Mouse (Mus musculus) activated CD4-positive, CD25-positive, alpha-beta regulatory T cell, adult 4 months (primary cell): ENCODE data around the gene Fam221b. TPM values are rescaled to one million over a fixed set of nuclear protein-coding genes. Genes with fewer than 3 reads are reported as not detected.

Experiments used
- ATAC-seq: one replicate; pipeline ENCODE4 v1.8.0; 2017
- polyA plus RNA-seq, 2 experiments: library from polyadenylated mRNA; unstranded; fragments of 100-300 nt; shearing (Covaris generic); gene quantifications; one replicate each; pipeline ENCODE4 v1.2.1; 2017

Fam221b gene
- polyA plus RNA-seq, 2 experiments from 2014 or later, result 3.2 to 4.4 TPM

DNA sequence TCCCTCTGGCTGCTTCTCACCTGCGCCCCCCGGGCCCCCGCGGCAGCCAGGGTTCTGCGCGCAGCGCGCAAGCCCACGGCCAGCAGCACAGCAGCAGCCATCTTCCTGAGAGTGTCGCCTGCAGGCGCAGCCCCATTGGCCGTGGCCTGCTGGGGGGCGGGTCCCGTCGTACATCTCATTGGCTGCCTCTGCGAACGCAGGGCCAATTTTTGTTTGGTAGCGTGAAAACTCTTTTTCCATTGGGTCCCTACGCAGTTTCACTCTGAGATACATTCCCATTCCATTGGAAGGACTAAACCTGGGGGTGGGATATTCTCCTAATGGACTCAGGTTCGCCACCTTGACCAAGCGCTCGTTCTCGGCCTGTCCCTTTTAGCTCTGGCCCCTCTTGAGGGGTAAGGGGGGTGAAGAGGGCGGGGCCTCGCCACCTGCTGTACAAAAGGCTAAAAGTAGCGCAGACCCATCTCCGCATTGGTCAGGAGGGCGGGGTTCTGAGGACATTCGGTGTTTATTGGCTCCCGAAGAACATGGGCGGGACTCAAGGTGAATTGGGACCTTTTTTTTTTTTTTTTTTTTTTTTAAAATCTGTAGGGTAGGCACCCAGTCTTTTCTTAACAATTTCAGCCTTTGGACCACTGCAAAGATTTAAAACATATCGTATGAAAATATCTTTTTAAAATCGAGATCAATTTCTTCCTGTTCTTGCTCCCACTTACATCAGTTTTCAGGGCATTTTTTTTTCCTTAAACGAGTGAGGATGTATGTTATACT is 12.4 kb downstream of the Fam221b start, which contains the start of gene Hint2:
Gene Hint2 (minus strand): TSS at position 128 of the 771 bp plus-strand sequence.
- ATAC-seq, result peak; percentile 96

DNA sequence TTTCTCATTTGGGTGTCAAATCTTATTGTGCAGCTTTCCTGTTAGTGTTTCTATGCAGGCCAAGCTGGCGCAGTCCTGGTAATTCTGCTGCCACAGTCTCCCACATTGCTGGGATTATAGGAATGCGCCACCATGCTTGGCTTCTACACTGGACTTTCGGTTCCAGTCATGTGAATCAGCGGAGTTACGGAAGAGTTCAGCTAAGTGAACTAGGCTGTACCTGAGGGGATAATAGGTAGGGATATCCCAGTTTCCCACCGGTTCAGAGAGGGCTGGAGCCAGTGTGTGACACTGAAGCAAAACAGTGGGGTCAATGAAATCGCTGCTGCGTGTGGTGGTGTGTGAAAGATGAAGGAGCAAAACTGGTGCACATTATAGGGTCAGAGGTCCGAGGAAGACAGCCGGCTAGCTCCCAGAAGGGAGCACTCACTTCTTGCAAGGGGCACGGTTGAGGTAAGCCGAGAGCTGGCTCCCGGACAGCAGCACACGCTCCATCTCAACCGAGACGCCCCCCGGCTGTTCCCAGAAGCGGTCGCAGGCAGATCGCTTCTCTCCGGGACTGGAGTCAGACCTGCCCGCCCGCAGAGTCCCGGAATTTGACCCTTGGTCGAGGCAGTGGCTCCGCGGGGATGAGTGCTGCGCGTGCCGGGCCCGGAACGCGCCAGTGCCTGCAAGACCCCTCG is 13.1 kb downstream of the Fam221b start:
- peak; percentile 4 for ATAC-seq

DNA sequence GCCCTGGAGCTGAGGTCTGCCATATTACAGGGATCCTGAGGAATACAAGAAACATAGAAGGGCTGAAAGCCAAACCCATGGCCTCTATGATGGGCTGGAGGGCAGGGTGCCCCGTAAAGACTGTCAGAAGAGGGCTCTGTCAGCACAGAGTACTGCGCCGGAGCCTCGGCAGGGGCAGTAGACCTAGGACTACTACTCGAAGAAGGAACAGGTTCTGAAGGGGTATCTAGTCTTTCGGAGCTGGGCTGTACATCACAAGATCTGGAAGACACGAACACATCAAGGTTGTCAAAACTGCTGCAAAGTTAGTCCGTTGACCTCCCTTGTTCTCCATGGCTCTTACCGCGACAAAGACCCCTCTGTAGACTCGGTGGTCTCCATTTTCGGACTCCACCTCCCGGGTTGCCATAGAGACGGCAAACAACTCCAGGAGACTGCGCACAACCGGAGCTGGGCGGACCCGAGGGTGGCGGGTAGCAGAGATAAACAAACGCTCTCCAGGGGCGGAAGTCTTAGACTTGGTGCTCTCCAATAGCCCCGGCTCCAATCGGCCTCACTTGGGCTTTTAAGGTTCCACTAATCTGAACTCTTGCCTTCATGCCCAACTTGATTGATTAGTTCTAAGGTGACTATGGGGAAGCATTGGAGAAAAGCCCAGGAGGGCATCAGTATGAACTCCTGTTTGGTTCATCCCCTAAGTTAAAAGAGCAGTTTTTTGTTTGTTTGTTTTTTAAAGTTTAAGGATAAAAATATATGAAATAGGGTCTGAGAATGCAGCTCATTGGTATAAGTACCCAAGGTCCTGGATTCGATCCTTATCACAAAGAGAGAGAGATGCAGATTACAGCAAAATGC is 15.6 kb downstream of the Fam221b start, which contains the start of gene Spag8:
Gene Spag8 (minus strand): TSS at position 434 of the 855 bp plus-strand sequence.
- no peak for ATAC-seq

DNA sequence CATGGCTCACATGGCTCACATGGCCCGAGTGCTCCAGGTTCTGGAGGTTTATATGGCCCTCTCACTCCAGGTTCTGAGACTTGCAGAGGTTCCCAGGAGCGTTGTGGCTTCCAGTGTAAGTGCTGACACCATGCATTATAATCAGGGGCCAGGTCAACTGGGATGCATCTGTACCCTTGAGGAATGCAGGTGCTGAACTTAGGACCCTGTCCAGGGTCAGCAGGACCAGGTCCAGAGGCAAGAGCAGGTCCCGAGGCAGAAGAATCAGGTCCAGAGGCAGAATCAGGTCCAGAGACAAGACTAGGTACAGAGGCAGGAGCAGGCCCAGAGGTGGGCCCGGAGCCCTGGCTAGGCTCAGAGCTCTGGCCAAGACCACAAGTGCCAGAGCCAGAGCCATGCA is 16.2 kb downstream of the Fam221b start:
- no peak for ATAC-seq

DNA sequence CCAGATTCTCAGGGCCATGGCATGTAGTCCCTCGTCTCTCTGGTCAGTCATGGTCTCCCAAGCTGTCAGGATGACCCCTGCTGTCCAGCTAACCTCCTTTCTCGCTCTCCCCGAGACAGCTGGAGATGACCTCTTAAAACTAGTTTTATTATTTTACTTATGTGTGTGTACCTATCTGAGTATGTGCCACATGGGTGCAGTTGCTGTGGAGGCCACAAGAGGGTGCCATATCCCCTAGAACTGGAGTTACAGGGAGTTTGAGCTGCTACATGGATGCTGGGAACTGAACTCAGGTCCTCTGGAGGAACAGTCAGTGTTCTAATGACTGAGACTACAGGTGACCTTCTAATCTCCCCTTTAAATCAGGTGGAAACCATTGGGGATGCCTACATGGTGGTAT is 19.2 kb downstream of the Fam221b start:
- ATAC-seq, result no peak

DNA sequence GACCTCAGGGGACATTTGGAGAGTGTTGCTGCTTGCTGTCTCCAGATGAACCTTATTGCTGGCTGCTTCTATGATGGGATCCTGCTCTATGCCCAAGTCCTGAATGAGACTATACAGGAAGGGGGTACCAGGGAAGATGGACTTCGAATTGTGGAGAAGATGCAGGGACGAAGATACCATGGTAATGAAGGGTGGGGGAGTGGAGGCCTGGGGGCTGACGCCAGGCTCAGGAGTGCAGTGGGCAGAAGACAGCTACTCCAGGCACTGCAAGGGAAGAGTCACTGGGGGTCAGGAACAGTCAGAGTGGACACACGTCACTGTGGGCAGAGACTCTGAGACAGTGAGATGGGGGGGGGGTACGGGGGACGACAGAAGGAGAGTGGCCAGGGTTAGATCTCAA is 28.5 kb downstream of the Fam221b start:
- no peak for ATAC-seq

DNA sequence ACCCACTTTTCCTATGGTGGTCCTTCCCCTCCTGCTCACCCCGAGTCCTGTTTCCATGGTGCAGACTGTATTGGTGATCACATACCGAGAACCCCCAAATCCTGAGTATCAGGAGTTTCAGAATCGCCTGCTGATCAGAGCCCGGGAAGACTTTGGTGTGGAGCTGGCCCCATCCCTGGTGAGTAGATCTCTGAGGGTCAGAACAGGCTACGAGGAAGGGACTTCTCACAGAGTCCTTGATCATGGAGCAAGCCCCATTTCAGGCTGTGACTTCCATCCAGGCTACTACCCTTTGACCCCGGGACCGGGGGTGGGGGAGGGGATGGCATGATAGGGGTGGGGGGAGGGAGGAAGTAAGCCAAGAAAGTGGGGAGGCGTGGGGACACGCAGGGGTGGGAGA is 28.9 kb downstream of the Fam221b start:
- ATAC-seq, result no peak

DNA sequence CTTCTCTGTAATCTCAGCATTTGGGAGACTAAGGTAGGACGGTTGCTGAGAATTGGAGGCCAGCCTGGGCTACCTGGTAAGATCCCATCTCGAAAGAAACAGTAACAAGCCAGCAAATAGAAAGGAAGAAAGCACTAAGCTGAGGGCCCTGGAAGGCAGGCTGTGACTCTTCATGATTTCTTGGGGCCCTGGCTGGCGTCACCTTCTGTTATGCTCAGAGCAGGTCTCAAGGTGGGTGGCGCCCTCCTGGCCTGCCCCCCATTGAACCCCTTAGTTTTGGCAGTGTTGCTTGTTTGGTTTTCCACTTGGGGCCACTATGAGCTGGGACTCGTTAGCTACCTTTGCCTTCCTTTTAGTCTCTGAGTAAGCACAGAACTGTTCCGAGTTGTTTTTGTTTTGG is 32.2 kb downstream of the Fam221b start:
- no peak for ATAC-seq

DNA sequence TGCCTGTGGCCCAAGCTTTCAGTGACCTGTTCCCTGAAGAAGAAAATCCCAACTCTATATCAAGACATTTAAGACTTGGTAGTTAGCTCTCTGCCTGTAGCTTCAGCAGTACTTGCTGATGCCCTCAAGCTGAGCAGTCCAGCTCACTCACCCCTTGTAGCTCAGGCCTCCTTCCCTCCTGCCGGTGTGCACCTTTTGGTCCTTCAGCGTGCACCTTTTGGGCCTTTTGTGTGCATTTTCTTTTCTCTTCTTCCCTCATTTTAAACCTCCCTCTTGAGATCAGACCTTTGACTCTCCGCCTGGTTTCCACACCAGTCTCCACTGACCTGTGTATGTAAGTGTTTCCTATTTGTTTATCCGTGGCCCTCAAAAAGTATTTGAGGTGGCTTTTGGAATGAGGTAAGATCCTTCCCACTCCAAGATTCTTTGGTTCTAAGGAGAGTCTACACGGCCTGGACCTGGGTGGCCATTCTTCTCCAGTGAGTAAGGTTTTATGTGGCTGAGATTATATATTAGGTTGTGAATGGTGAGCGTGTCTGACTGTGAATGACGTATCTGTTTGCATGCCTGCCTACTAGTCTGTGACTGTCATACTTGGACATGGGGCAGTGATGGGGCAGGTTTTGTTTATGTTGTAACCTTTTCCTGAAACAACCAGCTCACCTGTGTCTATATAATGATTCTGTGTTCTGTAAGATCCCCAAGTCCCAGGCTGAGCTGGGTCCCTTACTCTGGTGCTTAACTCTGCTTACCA is 34.1 kb downstream of the Fam221b start:
- ATAC-seq, result no peak

DNA sequence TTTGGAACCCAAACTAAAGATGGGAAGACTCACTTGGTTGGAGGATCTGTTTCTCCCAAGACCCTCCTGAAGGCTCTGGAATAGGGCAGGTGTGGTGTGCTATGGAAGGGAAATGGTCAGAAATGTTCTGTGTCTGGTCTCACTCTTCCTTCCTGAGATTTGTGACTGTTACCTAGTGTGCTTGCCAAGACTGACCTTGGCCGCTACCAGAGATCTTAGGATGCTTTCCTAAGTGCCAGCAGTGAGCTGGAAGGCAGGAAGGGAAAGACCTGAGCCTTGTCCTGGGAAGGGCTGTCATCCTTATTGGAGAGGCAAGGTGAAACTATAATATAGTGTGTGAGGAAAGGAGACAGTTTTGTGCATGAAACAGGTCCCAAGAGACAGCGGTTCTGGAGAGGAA is 35.2 kb downstream of the Fam221b start:
- no peak for ATAC-seq

DNA sequence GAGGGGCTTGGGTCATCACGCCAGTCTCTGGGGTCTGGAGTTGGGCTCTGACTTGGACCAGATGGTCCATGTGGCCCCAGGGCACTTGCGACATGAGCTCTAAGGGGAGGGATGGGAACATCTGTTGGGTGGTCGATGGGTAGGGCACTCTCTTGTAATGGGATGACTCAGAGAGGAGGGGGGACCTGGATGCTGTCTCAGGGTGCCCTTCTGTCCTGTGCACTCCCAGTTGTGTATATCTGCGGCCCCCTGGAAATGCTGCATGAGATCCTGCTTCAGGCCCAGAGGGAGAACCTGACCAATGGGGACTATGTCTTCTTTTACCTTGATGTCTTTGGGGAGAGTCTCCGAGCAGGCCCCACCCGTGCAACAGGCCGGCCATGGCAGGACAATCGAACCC is 35.6 kb downstream of the Fam221b start:
- no peak for ATAC-seq

DNA sequence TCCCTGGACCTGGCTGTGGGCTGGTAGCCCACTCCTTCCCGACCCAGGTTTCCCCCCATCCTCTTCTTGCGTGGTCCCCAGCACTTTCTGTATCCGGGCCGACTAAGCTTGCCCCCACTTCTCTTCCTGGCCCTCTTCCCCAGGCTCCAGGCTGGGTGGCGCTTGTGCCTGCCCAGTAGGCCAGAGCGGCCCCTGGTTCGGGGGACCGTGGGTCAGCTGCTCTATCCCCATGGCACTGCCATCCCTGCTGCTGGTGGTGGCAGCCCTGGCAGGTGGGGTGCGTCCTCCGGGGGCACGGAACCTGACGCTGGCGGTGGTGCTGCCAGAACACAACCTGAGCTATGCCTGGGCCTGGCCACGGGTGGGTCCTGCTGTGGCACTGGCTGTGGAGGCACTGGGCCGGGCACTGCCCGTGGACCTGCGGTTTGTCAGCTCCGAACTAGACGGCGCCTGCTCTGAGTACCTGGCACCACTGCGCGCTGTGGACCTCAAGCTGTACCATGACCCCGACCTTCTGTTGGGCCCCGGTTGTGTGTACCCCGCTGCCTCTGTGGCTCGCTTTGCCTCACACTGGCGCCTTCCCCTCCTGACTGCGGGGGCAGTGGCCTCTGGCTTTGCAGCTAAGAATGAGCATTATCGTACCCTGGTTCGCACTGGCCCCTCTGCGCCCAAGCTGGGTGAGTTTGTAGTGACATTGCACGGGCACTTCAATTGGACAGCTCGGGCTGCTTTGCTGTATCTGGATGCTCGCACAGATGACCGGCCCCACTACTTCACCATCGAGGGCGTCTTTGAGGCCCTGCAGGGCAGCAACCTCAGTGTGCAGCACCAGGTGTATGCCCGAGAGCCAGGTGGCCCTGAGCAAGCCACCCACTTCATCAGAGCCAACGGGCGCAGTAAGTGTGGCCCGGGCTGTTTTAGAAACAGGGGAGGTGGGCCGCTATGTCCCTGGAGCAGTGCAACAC is 36.7 kb downstream of the Fam221b start:
- no peak for ATAC-seq

DNA sequence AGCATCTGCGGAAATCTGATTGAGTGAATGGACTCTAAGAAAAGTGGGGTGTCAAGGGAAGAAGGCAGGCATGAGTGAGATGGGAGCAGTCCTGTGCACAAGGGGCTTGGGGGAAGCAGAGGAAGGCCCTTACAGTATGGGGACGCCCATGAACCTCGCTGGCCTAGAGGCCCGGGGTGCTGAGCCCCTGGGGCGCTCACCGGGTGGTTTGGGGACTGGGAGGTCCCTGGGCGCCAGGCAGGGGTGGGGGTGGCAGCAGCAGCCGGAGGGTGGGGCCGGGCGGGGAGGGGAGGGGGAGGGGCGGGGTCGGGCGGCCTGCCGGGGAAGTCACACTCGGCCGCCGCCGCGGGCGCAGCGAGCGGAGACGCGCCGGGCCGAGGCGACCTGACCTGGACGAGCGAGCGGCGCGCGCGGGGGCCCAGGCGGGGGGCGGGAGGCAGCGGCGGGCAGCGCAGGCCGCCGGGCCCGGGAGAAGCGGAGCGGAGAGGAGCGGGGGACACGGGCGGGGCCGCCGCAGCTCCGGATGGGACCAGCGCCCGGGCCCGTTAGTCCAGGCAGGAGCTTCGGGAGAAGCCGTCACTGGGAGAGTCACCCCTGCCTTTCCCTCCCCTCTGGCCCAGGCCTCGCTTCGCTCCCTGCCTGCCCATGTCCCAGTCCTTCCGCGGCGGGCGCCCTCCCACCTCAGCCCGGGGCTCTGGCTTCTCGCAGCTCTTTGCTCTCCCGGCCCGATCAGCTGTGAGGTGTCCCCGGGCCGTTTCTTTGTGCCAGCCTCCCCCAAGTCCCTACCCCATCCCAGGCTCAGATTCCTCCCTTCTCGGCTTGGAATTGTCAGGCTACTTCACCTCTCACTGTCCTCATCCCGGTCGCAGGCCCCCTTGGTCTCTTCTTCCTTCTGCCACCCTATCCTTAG is 37.6 kb downstream of the Fam221b start, which contains the start of gene Npr2:
Gene Npr2 (plus strand): TSS at position 890 of the 910 bp plus-strand sequence.
- ATAC-seq, result no peak

DNA sequence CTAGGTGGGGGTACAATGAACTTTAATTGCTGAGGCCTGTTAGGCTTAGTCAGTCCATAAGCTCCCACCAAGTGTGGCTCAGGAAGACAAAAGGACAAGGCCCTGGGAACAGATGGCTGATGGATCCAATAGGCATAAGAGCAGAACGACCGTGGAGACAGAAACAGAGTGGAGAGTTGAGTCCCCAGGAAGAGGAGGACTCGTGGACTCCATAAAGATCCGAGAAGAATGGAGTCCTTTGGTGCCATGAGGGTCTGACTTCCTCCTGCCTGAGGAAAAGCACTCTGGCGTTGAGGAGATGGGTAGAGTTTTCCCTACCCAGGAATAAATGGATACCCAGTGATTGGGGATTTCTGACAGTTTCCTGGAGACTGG is 38.3 kb downstream of the Fam221b start:
- no peak for ATAC-seq

DNA sequence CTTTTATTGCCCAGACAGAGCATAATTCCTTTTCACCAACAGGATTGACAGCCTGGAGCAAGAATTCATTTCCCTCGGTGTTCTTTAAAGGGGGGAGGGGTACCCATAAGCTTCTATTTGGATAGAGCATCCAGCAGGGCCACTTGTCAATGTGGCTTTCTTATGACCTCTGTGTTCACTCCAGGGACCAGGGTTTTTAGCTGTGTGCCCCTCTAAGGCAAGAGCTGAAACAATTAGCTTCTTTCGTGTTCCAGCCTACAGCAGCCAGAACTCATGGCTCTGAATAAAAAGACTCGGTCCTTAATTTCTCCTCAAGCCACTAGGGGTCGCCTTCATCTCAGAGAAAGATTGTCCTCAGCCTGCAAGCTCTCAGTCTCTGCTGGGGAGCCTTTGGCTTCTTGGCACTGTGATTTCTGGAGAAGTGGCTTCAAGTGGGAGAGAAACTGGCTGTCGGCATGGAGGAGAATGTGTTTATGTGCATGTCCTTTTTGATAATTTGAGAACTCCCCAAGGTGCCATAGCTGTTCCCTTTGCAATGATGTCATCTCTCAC is 38.8 kb downstream of the Fam221b start:
- ATAC-seq, result no peak

DNA sequence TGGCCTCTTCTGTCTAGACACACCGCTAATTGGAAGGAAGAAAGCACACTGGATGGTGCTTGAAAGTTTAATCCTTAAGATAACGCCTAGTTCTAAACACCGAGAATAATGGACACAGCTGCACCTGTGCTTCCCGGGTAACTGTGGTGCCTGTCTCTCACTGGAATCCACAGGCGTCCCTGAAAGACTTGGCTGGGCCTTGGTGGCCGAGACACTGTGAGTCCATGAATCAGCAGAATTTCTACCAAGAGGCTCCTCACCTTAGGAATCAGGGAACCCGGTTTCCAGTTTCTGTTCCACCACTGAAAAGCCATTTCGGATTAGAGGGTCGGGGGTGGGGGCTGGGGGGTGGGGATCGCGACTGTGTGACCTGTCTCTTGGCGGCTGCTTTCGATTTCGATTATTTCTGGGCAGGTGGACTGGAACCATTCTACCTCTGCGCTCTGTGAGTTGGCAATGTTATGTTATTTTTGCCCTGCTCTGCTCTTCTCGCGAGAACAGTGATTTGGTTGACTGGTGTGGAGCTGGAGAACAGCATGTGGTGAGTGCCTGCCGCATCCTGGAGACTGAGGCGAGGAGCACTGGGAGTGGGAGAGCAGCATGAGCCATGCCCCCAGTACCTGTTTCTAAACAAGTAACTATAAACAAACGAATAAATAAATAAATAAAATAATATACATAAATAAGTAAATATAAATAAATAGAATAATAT is 39.7 kb downstream of the Fam221b start:
- ATAC-seq, result no peak

DNA sequence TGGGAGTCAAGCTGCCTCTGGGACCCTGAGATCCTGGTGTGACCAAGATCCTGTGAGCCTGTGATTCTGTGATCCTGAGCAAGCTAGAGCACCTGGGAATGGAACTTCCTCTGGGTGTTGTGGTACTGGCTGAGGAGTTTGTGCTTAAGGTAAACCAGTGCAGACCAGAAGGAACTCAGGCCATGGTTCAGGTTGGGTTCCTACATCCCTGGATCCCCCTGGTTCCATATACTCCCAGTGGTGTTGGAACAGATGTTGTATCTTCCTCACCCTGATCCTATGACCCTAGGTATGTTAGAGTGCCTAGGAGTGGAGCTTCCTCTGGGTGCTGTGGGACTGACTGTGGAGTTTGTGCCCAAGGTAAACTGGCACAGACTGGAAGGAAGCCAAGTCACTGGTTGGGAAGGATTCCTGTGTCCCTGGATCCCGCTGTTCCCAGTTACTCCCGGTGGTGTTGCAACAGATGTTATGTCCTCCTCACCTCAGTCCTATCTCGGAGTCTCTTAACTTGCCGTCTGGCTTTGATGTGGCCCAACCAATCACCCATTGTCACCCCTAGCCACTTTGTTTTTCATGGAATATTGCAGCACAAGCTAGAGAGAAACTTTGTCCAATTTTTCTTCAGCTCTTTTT is 48.7 kb downstream of the Fam221b start:
- no peak for ATAC-seq

DNA sequence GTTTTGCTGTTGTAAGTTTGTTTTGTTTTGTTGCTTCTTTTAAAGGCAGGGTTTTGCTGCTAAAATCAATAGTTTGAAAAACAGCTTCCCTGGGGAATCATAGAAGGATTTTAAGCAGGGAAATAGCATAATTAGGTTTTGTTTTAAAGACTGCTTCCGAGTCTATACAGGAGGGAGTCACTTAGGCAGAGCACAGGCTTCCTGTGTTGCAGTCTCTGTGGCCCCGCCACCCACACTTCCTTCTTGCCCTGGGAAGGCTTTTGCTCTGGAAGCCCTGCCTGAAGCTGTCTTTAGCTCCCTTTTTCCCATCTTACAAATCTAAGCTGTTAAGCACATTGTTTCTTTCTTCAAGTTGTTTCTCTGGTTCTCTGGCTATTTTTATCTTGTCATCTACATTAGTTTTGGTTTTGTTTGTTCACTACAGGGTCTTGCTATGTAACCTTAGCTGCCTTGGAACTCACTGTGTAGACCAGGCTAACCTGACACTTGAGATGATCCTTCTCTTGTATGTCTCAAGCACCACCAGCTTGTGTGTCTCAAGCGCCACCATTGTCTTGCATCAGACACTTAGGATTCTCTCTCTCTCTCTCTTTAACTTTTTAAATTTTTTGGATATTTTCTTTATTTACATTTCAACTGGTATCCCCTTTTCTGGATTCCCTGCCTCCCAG is 55.8 kb downstream of the Fam221b start:
- no peak for ATAC-seq
